Mouse (Mus musculus): ENCODE measurements around the gene Polr1e.
"Not testable (repeated sequence)": the region's sequence is repeated elsewhere in the genome, so short reads cannot be mapped to it uniquely, and the experiment has no call there.

The Polr1e gene

DNA sequence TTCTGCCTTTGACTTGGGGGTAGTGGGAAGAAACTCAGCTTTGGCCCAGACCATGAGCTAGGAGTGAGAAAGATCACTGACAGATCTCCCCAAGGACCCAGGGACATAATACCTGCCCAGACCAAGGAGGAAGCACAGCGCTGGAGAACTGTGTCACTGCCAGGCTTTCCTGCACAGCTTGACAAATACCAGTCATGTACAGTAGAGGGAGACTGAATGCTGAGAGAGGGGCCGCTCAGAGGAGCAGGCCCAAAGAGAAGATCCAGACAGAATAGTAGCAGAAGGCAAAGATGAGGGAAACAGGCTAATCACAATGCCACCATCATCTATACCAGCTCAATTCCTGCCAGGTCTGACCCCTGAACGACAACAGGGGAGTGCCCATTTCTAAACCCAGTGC is 36.5 kb downstream of the Polr1e start:
- no peak for DNase-seq (ENCODE audit: low read depth, low spot score)

DNA sequence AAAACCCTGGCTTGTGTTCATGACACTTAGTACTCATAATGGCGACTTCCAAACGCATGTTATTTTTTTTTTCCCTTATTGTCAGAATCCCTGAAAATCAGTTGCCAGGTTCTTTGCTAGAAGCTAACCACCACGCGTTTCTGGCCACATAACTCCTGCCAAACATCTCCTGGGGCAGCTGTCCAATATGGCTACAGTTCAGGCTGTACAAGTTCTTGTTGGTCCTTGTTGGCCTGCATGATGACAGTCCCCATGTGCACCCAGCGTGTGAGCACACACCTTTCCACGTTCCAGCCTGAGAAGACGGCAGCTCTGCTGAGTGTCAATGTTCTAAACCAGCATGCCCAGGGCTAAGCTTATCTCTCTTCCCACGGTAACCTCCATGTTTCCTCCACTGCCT is 37.1 kb downstream of the Polr1e start:
- no peak for DNase-seq (ENCODE audit: low read depth, low spot score)

DNA sequence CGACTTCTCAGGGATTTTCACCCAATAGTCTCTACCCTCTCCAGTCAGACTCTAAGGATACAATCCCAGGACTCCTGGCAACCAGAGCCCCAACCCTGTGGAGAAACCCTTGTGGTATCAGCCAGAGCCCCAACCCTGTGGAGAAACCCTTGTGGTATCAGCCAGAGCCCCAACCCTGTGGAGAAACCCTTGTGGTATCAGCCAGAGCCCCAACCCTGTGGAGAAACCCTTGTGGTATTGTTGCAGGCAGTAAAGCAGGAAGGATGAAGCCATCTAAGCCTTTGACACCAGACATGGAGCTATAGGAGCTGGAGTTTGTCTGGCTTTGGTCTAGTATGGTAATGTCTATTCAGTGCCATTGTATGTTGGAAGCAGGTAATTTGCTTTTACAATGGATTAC is 45.5 kb downstream of the Polr1e start:
- DNase-seq (ENCODE audit: low read depth, low spot score) = not testable (repeated sequence)

DNA sequence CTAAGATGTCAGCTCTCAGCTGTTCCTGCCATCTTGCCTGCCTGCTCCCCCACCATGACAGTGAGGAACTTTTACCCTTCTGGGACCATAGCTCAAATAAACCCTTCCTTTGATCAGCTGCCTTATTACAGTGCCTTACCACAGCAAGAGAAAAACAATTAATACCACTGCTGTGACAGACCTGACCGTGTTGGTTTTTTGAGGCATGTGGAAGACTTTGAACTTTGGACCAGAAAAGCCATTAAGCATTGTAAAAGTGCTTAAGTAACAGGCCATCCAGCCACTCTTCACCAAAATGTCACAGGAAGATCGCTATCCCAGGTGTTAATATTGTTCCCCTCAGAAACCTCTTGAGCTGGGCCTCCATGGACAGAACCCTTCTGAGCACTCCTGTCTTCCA is 46.2 kb downstream of the Polr1e start:
- no peak for DNase-seq (ENCODE audit: low read depth, low spot score)

- DNase-seq (ENCODE audit: low read depth, low spot score) = no peak
Measured at GRCm38 (mm10) chr4:45066036-45066730, 47.8 kb downstream of the Polr1e start.

DNA sequence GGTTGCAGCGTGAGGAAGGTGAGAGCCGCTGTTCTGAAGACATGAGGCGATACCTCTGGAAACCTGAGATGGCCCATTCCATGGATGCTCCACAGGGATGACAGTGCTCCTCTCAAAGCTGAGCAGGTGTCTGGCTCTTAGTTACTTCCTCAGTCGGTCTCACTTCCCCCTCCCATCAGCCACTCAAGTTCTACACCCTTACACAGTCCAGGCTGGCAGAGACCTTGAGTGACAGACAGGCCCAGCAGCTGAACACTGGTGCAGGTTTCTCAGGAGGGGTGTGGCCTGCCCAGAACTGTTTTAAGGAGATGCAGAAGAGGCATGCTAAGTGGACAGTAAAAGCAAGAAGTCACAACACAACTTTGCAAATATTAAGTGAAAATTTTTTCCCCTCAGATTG is 49.4 kb downstream of the Polr1e start:
- DNase-seq (ENCODE audit: low read depth, low spot score) = no peak

- no peak for DNase-seq (ENCODE audit: low read depth, low spot score)
Measured at GRCm38 (mm10) chr4:45072261-45072973, 54.0 kb downstream of the Polr1e start.

GRCm38 (mm10) chr4:45073544-45073943 is 55.2 kb downstream of the Polr1e start:
- DNase-seq (ENCODE audit: low read depth, low spot score) = no peak

- DNase-seq (ENCODE audit: low read depth, low spot score) = not testable (repeated sequence)
Measured at GRCm38 (mm10) chr4:45081041-45081440, 62.7 kb downstream of the Polr1e start.

DNA sequence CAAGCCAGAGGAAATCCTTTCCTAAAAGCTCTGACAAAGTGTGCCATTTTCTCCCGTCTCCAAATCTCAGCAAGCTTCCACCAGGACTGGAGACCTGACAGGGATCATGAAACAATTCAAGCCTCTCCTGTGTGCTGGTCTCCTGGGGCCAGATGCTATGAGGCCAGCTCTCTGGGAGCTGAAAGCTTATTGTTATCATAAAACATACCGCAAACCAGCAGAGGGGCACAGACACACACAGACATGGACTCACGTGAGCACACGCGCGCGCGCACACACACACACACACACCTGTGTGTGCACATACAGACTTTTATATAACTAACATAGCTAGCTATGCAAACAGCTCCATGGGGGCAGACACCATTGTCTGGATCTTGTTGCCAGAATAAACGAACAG is 64.6 kb downstream of the Polr1e start:
- DNase-seq (ENCODE audit: low read depth, low spot score) = no peak

DNA sequence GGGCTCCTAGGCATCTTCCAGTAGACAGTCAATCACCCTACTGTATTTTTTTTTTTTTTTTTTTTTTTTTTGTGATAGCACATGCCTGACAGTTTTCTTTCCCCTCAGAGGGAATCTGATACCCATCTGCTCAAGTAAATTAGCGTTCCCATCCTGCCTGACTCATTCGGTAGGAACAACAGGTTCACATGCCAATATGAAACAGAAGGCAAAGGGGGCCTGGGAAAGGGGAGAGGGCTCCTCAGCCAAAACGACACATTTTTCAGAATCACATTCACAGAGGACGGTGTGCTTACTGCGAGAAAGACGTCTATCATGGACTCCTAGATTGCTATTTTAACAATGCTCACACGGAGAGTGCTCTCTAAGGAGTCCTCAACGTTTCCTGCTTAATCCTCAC is 65.1 kb downstream of the Polr1e start:
- DNase-seq (ENCODE audit: low read depth, low spot score) = no peak

- peak; percentile 74 for DNase-seq (ENCODE audit: low read depth, low spot score)
Measured at GRCm38 (mm10) chr4:45084021-45084894, 65.9 kb downstream of the Polr1e start, which contains the start of gene Fbxo10. TSS of gene Fbxo10 (minus strand) at chr4:45084604.

GRCm38 (mm10) chr4:45084895-45085290 is 66.5 kb downstream of the Polr1e start:
- DNase-seq (ENCODE audit: low read depth, low spot score) = no peak
